Mouse (Mus musculus) brain, embryonic 14.5 days (tissue): ENCODE data around the gene Cpb2.

Source experiments
- CTCF ChIP-seq: fragments of 200-500 bp; IDR thresholded peaks from 2 replicates; pipeline ENCODE4 v1.5.1; 2012; ENCODE audit warnings: inconsistent platforms, mild to moderate bottlenecking, moderate library complexity, borderline replicate concordance; ENCODE audit not compliant: insufficient read depth, insufficient read length; ENCODE audit errors: extremely low read depth
- POLR2A ChIP-seq: fragments of 200-500 bp; IDR thresholded peaks from 2 replicates; pipeline ENCODE4 v1.6.1; 2012; ENCODE audit warnings: mild to moderate bottlenecking, inconsistent platforms, borderline replicate concordance; ENCODE audit not compliant: poor library complexity, insufficient read depth, insufficient read length, severe bottlenecking; ENCODE audit errors: extremely low read depth

- TF ChIP-seq POLR2A (no peak), CTCF (no peak)
Observed at GRCm38 (mm10) chr14:75233070-75233469, 9.0 kb upstream of the Cpb2 start.
